Mouse (Mus musculus) erythroblast, adult 5-6 weeks (primary cell): ENCODE data around the gene Rad9b. TPM values are rescaled to one million over a fixed set of nuclear protein-coding genes. Genes with fewer than 3 reads are reported as not detected.

Experiments
- ATAC-seq: replicated peaks from 2 replicates; pipeline ENCODE4 v1.8.0; 2016; ENCODE audit warnings: moderate number of reproducible peaks, mild to moderate bottlenecking, moderate TSS enrichment, inconsistent platforms; ENCODE audit not compliant: poor library complexity, low FRiP score, severe bottlenecking
- total RNA-seq, 2 experiments: library from RNA; stranded (forward) in 1 of 2; stranded (reverse) in 1 of 2; fragments of 150-400 nt in 1 of 2; fragments of 200-764, 138-1000 nt in 1 of 2; gene quantifications; 2 replicates each; pipeline versions ENCODE4 v1.2.3 to v1.2.4; 2015 to 2017; ENCODE audit warnings: low replicate concordance in 2 of 2

The Rad9b gene
- total RNA-seq, 2 experiments from 2014 or later, result not detected

- no peak for ATAC-seq
Observed at GRCm38 (mm10) chr5:122288147-122288811, 65.8 kb downstream of the Rad9b start.

- ATAC-seq, result no peak
Observed at GRCm38 (mm10) chr5:122287026-122287425, 67.0 kb downstream of the Rad9b start.

- no peak for ATAC-seq
Observed at GRCm38 (mm10) chr5:122286191-122286590, 67.8 kb downstream of the Rad9b start.

- ATAC-seq, result no peak
Observed at GRCm38 (mm10) chr5:122285767-122286150, 68.3 kb downstream of the Rad9b start.

GRCm38 (mm10) chr5:122285029-122285766 lies 68.8 kb downstream of the Rad9b start:
- peak; percentile 60 for ATAC-seq

GRCm38 (mm10) chr5:122284183-122285028 lies 69.6 kb downstream of the Rad9b start, which contains the start of gene Pptc7:
TSS of gene Pptc7 (plus strand) at chr5:122284365.
- ATAC-seq, result peak; percentile 91

GRCm38 (mm10) chr5:122283828-122284182 lies 70.2 kb downstream of the Rad9b start:
- 0 out of 2 replicates have a peak, but pooled peaks have one; percentile 6 for ATAC-seq

GRCm38 (mm10) chr5:122280827-122281462 lies 73.1 kb downstream of the Rad9b start:
- ATAC-seq, result no peak

GRCm38 (mm10) chr5:122280422-122280826 lies 73.6 kb downstream of the Rad9b start:
- no peak for ATAC-seq

- no peak for ATAC-seq
Observed at GRCm38 (mm10) chr5:122279799-122280421, 74.1 kb downstream of the Rad9b start.

- no peak for ATAC-seq
Observed at GRCm38 (mm10) chr5:122278946-122279345, 75.1 kb downstream of the Rad9b start.

- ATAC-seq, result no peak
Observed at GRCm38 (mm10) chr5:122274785-122275184, 79.2 kb downstream of the Rad9b start.

Other genes with a start within 250 kb of the Rad9b start
- not detected in 2 replicates for gene Ccdc63, start 213.4 kb downstream of the Rad9b start, total RNA-seq (2015; ENCODE audit: low replicate concordance)
- gene Ccdc63, start 213.4 kb downstream of the Rad9b start, total RNA-seq (2017; ENCODE audit: low replicate concordance), result 4.0 TPM in 1 of 2 replicates, not detected in the other
- gene Ppp1cc, start 196.0 kb downstream of the Rad9b start, total RNA-seq (2015; ENCODE audit: low replicate concordance), result 141 and 170 TPM in 2 replicates
- 94.2 and 102 TPM in 2 replicates for gene Ppp1cc, start 196.0 kb downstream of the Rad9b start, total RNA-seq (2017; ENCODE audit: low replicate concordance)
- gene Hvcn1, start 147.4 kb downstream of the Rad9b start, total RNA-seq (2015; ENCODE audit: low replicate concordance), result 25.4 and 25.9 TPM in 2 replicates
- 18.5 and 37.0 TPM in 2 replicates for gene Hvcn1, start 147.4 kb downstream of the Rad9b start, total RNA-seq (2017; ENCODE audit: low replicate concordance)
- 0.42 TPM in 1 of 2 replicates, not detected in the other for gene Tctn1, start 89.8 kb downstream of the Rad9b start, total RNA-seq (2015; ENCODE audit: low replicate concordance)
- gene Tctn1, start 89.8 kb downstream of the Rad9b start, total RNA-seq (2017; ENCODE audit: low replicate concordance), result 3.6 and 5.9 TPM in 2 replicates
- 2.1 and 2.9 TPM in 2 replicates for gene Pptc7, start 69.9 kb downstream of the Rad9b start, total RNA-seq (2015; ENCODE audit: low replicate concordance)
- gene Pptc7, start 69.9 kb downstream of the Rad9b start, total RNA-seq (2017; ENCODE audit: low replicate concordance), result 1.4 and 4.0 TPM in 2 replicates
- gene Vps29, start 136 bp upstream of the Rad9b start, total RNA-seq (2015; ENCODE audit: low replicate concordance), result 43.9 and 44.2 TPM in 2 replicates
- gene Vps29, start 136 bp upstream of the Rad9b start, total RNA-seq (2017; ENCODE audit: low replicate concordance), result 19.8 and 23.4 TPM in 2 replicates
- 21.1 and 35.9 TPM in 2 replicates for gene Gpn3, start 17.6 kb upstream of the Rad9b start, total RNA-seq (2015; ENCODE audit: low replicate concordance)
- gene Gpn3, start 17.6 kb upstream of the Rad9b start, total RNA-seq (2017; ENCODE audit: low replicate concordance), result 25.0 and 53.7 TPM in 2 replicates
- gene Fam216a, start 18.1 kb upstream of the Rad9b start, total RNA-seq (2015; ENCODE audit: low replicate concordance), result 6.5 and 9.0 TPM in 2 replicates
- gene Fam216a, start 18.1 kb upstream of the Rad9b start, total RNA-seq (2017; ENCODE audit: low replicate concordance), result 5.9 and 6.4 TPM in 2 replicates
- 98.4 and 108 TPM in 2 replicates for gene Arpc3, start 37.6 kb upstream of the Rad9b start, total RNA-seq (2015; ENCODE audit: low replicate concordance)
- 220 and 303 TPM in 2 replicates for gene Arpc3, start 37.6 kb upstream of the Rad9b start, total RNA-seq (2017; ENCODE audit: low replicate concordance)
- 13.2 and 14.6 TPM in 2 replicates for gene Anapc7, start 67.5 kb upstream of the Rad9b start, total RNA-seq (2015; ENCODE audit: low replicate concordance)
- 15.9 and 16.3 TPM in 2 replicates for gene Anapc7, start 67.5 kb upstream of the Rad9b start, total RNA-seq (2017; ENCODE audit: low replicate concordance)
- 20.2 and 37.4 TPM in 2 replicates for gene Atp2a2, start 148.0 kb upstream of the Rad9b start, total RNA-seq (2015; ENCODE audit: low replicate concordance)
- gene Atp2a2, start 148.0 kb upstream of the Rad9b start, total RNA-seq (2017; ENCODE audit: low replicate concordance), result 38.8 and 71.8 TPM in 2 replicates